Mouse (Mus musculus): Measurements from ENCODE around the gene Runx2. TPM values are rescaled to one million over a fixed set of nuclear protein-coding genes. Genes with fewer than 3 reads are reported as not detected.

Runx2 gene
- polyA plus RNA-seq, 1 experiment from 2014 or later = 0.44 TPM

- Histone ChIP-seq H3K27ac (ENCODE audit: low read depth, low read length) (no peak overlapping the region), H3K9me3 (ENCODE audit: control insufficient read depth, low read length) (no peaks in the 10 kb centered on the region), H3K9ac (replicated peaks; ENCODE audit: low read depth, low read length) (no peak overlapping the region), H3K36me3 (ENCODE audit: control insufficient read depth, insufficient read depth, low read length) (no peaks in the 10 kb centered on the region), H3K4me1 (ENCODE audit: control insufficient read depth, insufficient read depth, low read length) (no peaks in the 10 kb centered on the region), H3K4me2 (ENCODE audit: low read depth, low read length) (no peak overlapping the region), H3K4me3 (ENCODE audit: low read depth, low read length) (no peak overlapping the region), H3K27me3 (ENCODE audit: control insufficient read depth, insufficient read depth, low read length) (no peaks in the 10 kb centered on the region)
- WGBS = 83% methylated on average over 2 of the region's 2 CpGs
- ATAC-seq (ENCODE audit: low read depth) = no peak
Observed at GRCm38 (mm10) chr17:44818825-44819224, 4.2 kb upstream of the Runx2 start.

GRCm38 (mm10) chr17:44807031-44807430, 7.6 kb downstream of the Runx2 start:
- Histone ChIP-seq H3K27me3 (ENCODE audit: control insufficient read depth, insufficient read depth, low read length) (no peaks in the 10 kb centered on the region), H3K4me3 (ENCODE audit: low read depth, low read length) (no peak overlapping the region), H3K36me3 (ENCODE audit: control insufficient read depth, insufficient read depth, low read length) (no peaks in the 10 kb centered on the region), H3K9ac (replicated peaks; ENCODE audit: low read depth, low read length) (no peak overlapping the region), H3K9me3 (ENCODE audit: control insufficient read depth, low read length) (no peaks in the 10 kb centered on the region), H3K4me2 (ENCODE audit: low read depth, low read length) (no peak overlapping the region), H3K27ac (ENCODE audit: low read depth, low read length) (no peak overlapping the region), H3K4me1 (ENCODE audit: control insufficient read depth, insufficient read depth, low read length) (no peaks in the 10 kb centered on the region)
- WGBS = 79% methylated on average over 1 of the region's 1 CpGs
- ATAC-seq (ENCODE audit: low read depth) = no peak

- Histone ChIP-seq H3K36me3 (ENCODE audit: control insufficient read depth, insufficient read depth, low read length) (no peaks in the 10 kb centered on the region; the same call in 1 of the 2 replicates), H3K4me1 (ENCODE audit: control insufficient read depth, insufficient read depth, low read length) (no peaks in the 10 kb centered on the region), H3K9me3 (ENCODE audit: control insufficient read depth, low read length) (no peaks in the 10 kb centered on the region), H3K27ac (ENCODE audit: low read depth, low read length) (no peak overlapping the region), H3K4me3 (ENCODE audit: low read depth, low read length) (no peak overlapping the region), H3K4me2 (ENCODE audit: low read depth, low read length) (no peak overlapping the region), H3K9ac (replicated peaks; ENCODE audit: low read depth, low read length) (no peak overlapping the region), H3K27me3 (ENCODE audit: control insufficient read depth, insufficient read depth, low read length) (no peaks in the 10 kb centered on the region)
- WGBS = 76% methylated on average over 3 of the region's 3 CpGs
- ATAC-seq (ENCODE audit: low read depth) = no peak
Observed at GRCm38 (mm10) chr17:44797331-44797730, 17.3 kb downstream of the Runx2 start.

GRCm38 (mm10) chr17:44792218-44792917, 22.2 kb downstream of the Runx2 start:
- no peaks in the 10 kb centered on the region for H3K9me3 ChIP-seq (ENCODE audit: control insufficient read depth, low read length)
- no peak for ATAC-seq (ENCODE audit: low read depth)
- WGBS = 94% methylated on average over 12 of the region's 12 CpGs
- H3K36me3 ChIP-seq (ENCODE audit: control insufficient read depth, insufficient read depth, low read length) = no peaks in the 10 kb centered on the region; the same call in 1 of the 2 replicates
- no peak overlapping the region for H3K27ac ChIP-seq (ENCODE audit: low read depth, low read length)
- H3K27me3 ChIP-seq (ENCODE audit: control insufficient read depth, insufficient read depth, low read length) = no peaks in the 10 kb centered on the region
- no peaks in the 10 kb centered on the region for H3K4me1 ChIP-seq (ENCODE audit: control insufficient read depth, insufficient read depth, low read length)
- no peak overlapping the region for H3K9ac ChIP-seq (replicated peaks; ENCODE audit: low read depth, low read length)
- no peak overlapping the region for H3K4me3 ChIP-seq (ENCODE audit: low read depth, low read length)
- H3K4me2 ChIP-seq (ENCODE audit: low read depth, low read length) = no peak overlapping the region

GRCm38 (mm10) chr17:44788982-44789747, 25.4 kb downstream of the Runx2 start:
- Histone ChIP-seq H3K4me2 (ENCODE audit: low read depth, low read length) (no peak overlapping the region), H3K27me3 (ENCODE audit: control insufficient read depth, insufficient read depth, low read length) (no peaks in the 10 kb centered on the region), H3K36me3 (ENCODE audit: control insufficient read depth, insufficient read depth, low read length) (no peaks in the 10 kb centered on the region; the same call in 1 of the 2 replicates), H3K4me3 (ENCODE audit: low read depth, low read length) (no peak overlapping the region), H3K9ac (replicated peaks; ENCODE audit: low read depth, low read length) (no peak overlapping the region), H3K9me3 (ENCODE audit: control insufficient read depth, low read length) (no peaks in the 10 kb centered on the region), H3K4me1 (ENCODE audit: control insufficient read depth, insufficient read depth, low read length) (no peaks in the 10 kb centered on the region), H3K27ac (ENCODE audit: low read depth, low read length) (no peak overlapping the region)
- 71% methylated on average over 5 of the region's 5 CpGs for WGBS
- no peak for ATAC-seq (ENCODE audit: low read depth)

- H3K9ac ChIP-seq (replicated peaks; ENCODE audit: low read depth, low read length) = no peak overlapping the region
- no peaks in the 10 kb centered on the region for H3K36me3 ChIP-seq (ENCODE audit: control insufficient read depth, insufficient read depth, low read length)
- no peaks in the 10 kb centered on the region for H3K27me3 ChIP-seq (ENCODE audit: control insufficient read depth, insufficient read depth, low read length)
- no peak overlapping the region for H3K4me3 ChIP-seq (ENCODE audit: low read depth, low read length)
- H3K4me2 ChIP-seq (ENCODE audit: low read depth, low read length) = no peak overlapping the region
- H3K9me3 ChIP-seq (ENCODE audit: control insufficient read depth, low read length) = no peaks in the 10 kb centered on the region
- WGBS = 86% methylated on average over 2 of the region's 2 CpGs
- ATAC-seq (ENCODE audit: low read depth) = no peak
- H3K4me1 ChIP-seq (ENCODE audit: control insufficient read depth, insufficient read depth, low read length) = peaks cover 2% of the 10 kb centered on the region; the same call in 1 of the 2 replicates
- no peak overlapping the region for H3K27ac ChIP-seq (ENCODE audit: low read depth, low read length)
Observed at GRCm38 (mm10) chr17:44783143-44783542, 31.5 kb downstream of the Runx2 start.

- no peak for ATAC-seq (ENCODE audit: low read depth)
- no peaks in the 10 kb centered on the region for H3K36me3 ChIP-seq (ENCODE audit: control insufficient read depth, insufficient read depth, low read length)
- H3K4me1 ChIP-seq (ENCODE audit: control insufficient read depth, insufficient read depth, low read length) = peaks cover 5% of the 10 kb centered on the region; the same call in 1 of the 2 replicates
- H3K27ac ChIP-seq (ENCODE audit: low read depth, low read length) = no peak overlapping the region
- H3K9me3 ChIP-seq (ENCODE audit: control insufficient read depth, low read length) = no peaks in the 10 kb centered on the region
- H3K4me2 ChIP-seq (ENCODE audit: low read depth, low read length) = no peak overlapping the region
- no peak overlapping the region for H3K4me3 ChIP-seq (ENCODE audit: low read depth, low read length)
- H3K9ac ChIP-seq (replicated peaks; ENCODE audit: low read depth, low read length) = no peak overlapping the region
- H3K27me3 ChIP-seq (ENCODE audit: control insufficient read depth, insufficient read depth, low read length) = no peaks in the 10 kb centered on the region
- WGBS = 85% methylated on average over 4 of the region's 4 CpGs
Observed at GRCm38 (mm10) chr17:44782366-44782765, 32.2 kb downstream of the Runx2 start.

- Histone ChIP-seq H3K9ac (replicated peaks; ENCODE audit: low read depth, low read length) (no peak overlapping the region), H3K4me2 (ENCODE audit: low read depth, low read length) (no peak overlapping the region), H3K4me3 (ENCODE audit: low read depth, low read length) (no peak overlapping the region), H3K27me3 (ENCODE audit: control insufficient read depth, insufficient read depth, low read length) (no peaks in the 10 kb centered on the region), H3K9me3 (ENCODE audit: control insufficient read depth, low read length) (no peaks in the 10 kb centered on the region), H3K36me3 (ENCODE audit: control insufficient read depth, insufficient read depth, low read length) (no peaks in the 10 kb centered on the region), H3K27ac (ENCODE audit: low read depth, low read length) (no peak overlapping the region), H3K4me1 (ENCODE audit: control insufficient read depth, insufficient read depth, low read length) (peaks cover 5% of the 10 kb centered on the region; the same call in 1 of the 2 replicates)
- 78% methylated on average over 4 of the region's 4 CpGs for WGBS
- ATAC-seq (ENCODE audit: low read depth) = no peak
Observed at GRCm38 (mm10) chr17:44780353-44780752, 34.2 kb downstream of the Runx2 start.

- H3K4me3 ChIP-seq (ENCODE audit: low read depth, low read length) = peak overlapping the region; percentile 71
- H3K27me3 ChIP-seq (ENCODE audit: control insufficient read depth, insufficient read depth, low read length) = no peaks in the 10 kb centered on the region
- no peak for ATAC-seq (ENCODE audit: low read depth)
- peak overlapping the region; percentile 48 for H3K4me2 ChIP-seq (ENCODE audit: low read depth, low read length)
- H3K27ac ChIP-seq (ENCODE audit: low read depth, low read length) = no peak overlapping the region
- H3K36me3 ChIP-seq (ENCODE audit: control insufficient read depth, insufficient read depth, low read length) = no peaks in the 10 kb centered on the region
- no peak overlapping the region for H3K9ac ChIP-seq (replicated peaks; ENCODE audit: low read depth, low read length)
- 62% methylated on average over 5 of the region's 5 CpGs for WGBS
- H3K4me1 ChIP-seq (ENCODE audit: control insufficient read depth, insufficient read depth, low read length) = peaks cover 5% of the 10 kb centered on the region; the same call in 1 of the 2 replicates
- H3K9me3 ChIP-seq (ENCODE audit: control insufficient read depth, low read length) = no peaks in the 10 kb centered on the region
Observed at GRCm38 (mm10) chr17:44778141-44778540, 36.5 kb downstream of the Runx2 start.

Measured in neural tube, embryonic 14.5 days (tissue).